Mouse (Mus musculus): ENCODE measurements around the gene Tmem269. TPM values are rescaled to one million over a fixed set of nuclear protein-coding genes. Genes with fewer than 3 reads are reported as not detected.

Gene Tmem269
- polyA plus RNA-seq, 1 experiment from 2014 or later = not detected

- H3K27ac ChIP-seq = peak within 1 kb of the TSS; percentile 87
- H3K4me1 ChIP-seq = peaks cover 16% of the 10 kb centered on the region
- peak within 1 kb of the TSS; percentile 74 for H3K9ac ChIP-seq
- H3K27me3 ChIP-seq = no peaks in the 10 kb centered on the region
- peak within 1 kb of the TSS; percentile 70 for H3K4me2 ChIP-seq
- H3K9me3 ChIP-seq = no peaks in the 10 kb centered on the region
- H3K4me3 ChIP-seq = peak within 1 kb of the TSS; percentile 94
- WGBS = under 1% methylated on average over 71 of the region's 71 CpGs
- peaks cover 26% of the 10 kb centered on the region for H3K36me3 ChIP-seq
- ATAC-seq (ENCODE audit: insufficient number of reproducible peaks, low FRiP score, low TSS enrichment, low read depth) = peak; percentile 97
These were observed 14.6 kb upstream of the Tmem269 start, which contains the start of the genes AU022252 and P3h1 for GRCm38 (mm10) chr4:119232410-119233255. AU022252 (minus strand) TSS chr4:119232712. P3h1 (plus strand) TSS chr4:119232915.

- H3K9ac ChIP-seq = no peak overlapping the region
- H3K27me3 ChIP-seq = no peaks in the 10 kb centered on the region
- no peak overlapping the region for H3K4me2 ChIP-seq
- H3K4me3 ChIP-seq = no peak overlapping the region
- 87% methylated on average over 11 of the region's 11 CpGs for WGBS
- H3K4me1 ChIP-seq = peaks cover 5% of the 10 kb centered on the region
- H3K36me3 ChIP-seq = peaks cover 55% of the 10 kb centered on the region
- no peak for ATAC-seq (ENCODE audit: insufficient number of reproducible peaks, low FRiP score, low TSS enrichment, low read depth)
- no peaks in the 10 kb centered on the region for H3K9me3 ChIP-seq
- no peak overlapping the region for H3K27ac ChIP-seq
These were observed 8.7 kb upstream of the Tmem269 start for GRCm38 (mm10) chr4:119226751-119227150.

GRCm38 (mm10) chr4:119225719-119226118 lies 7.7 kb upstream of the Tmem269 start:
- ATAC-seq (ENCODE audit: insufficient number of reproducible peaks, low FRiP score, low TSS enrichment, low read depth) = no peak
- Histone ChIP-seq H3K4me1 (no peaks in the 10 kb centered on the region), H3K27ac (no peak overlapping the region), H3K9ac (no peak overlapping the region), H3K4me3 (no peak overlapping the region), H3K4me2 (no peak overlapping the region), H3K27me3 (no peaks in the 10 kb centered on the region), H3K9me3 (no peaks in the 10 kb centered on the region), H3K36me3 (peaks cover 55% of the 10 kb centered on the region)
- 87% methylated on average over 9 of the region's 9 CpGs for WGBS

- Histone ChIP-seq H3K36me3 (peaks cover 55% of the 10 kb centered on the region), H3K4me2 (no peak overlapping the region), H3K27me3 (no peaks in the 10 kb centered on the region), H3K4me3 (no peak overlapping the region), H3K9me3 (no peaks in the 10 kb centered on the region), H3K27ac (no peak overlapping the region), H3K9ac (no peak overlapping the region), H3K4me1 (no peaks in the 10 kb centered on the region)
- WGBS = 98% methylated on average over 3 of the region's 3 CpGs
- ATAC-seq (ENCODE audit: insufficient number of reproducible peaks, low FRiP score, low TSS enrichment, low read depth) = no peak
These were observed 6.5 kb upstream of the Tmem269 start for GRCm38 (mm10) chr4:119224534-119224933.

GRCm38 (mm10) chr4:119223696-119224095 lies 5.7 kb upstream of the Tmem269 start:
- WGBS = 78% methylated on average over 1 of the region's 1 CpGs
- Histone ChIP-seq H3K9ac (no peak overlapping the region), H3K4me1 (no peaks in the 10 kb centered on the region), H3K36me3 (peaks cover 55% of the 10 kb centered on the region), H3K4me3 (no peak overlapping the region), H3K4me2 (no peak overlapping the region), H3K27me3 (no peaks in the 10 kb centered on the region), H3K27ac (no peak overlapping the region), H3K9me3 (no peaks in the 10 kb centered on the region)
- no peak for ATAC-seq (ENCODE audit: insufficient number of reproducible peaks, low FRiP score, low TSS enrichment, low read depth)

- 73% methylated on average over 8 of the region's 8 CpGs for WGBS
These were observed 1.4 kb downstream of the Tmem269 start for GRCm38 (mm10) chr4:119216667-119217066.

GRCm38 (mm10) chr4:119204672-119205071 lies 13.3 kb downstream of the Tmem269 start:
- 17% methylated on average over 8 of the region's 8 CpGs for WGBS
- Histone ChIP-seq H3K4me3 (no peak overlapping the region), H3K4me2 (no peak overlapping the region), H3K9ac (no peak overlapping the region), H3K4me1 (no peaks in the 10 kb centered on the region), H3K27me3 (no peaks in the 10 kb centered on the region), H3K27ac (no peak overlapping the region), H3K9me3 (no peaks in the 10 kb centered on the region), H3K36me3 (peaks cover 13% of the 10 kb centered on the region)
- ATAC-seq (ENCODE audit: insufficient number of reproducible peaks, low FRiP score, low TSS enrichment, low read depth) = no peak

More at GRCm38 (mm10) chr4:119216667-119217066, 1.4 kb downstream of the Tmem269 start:
- H3K36me3 ChIP-seq = no peaks in the 10 kb centered on the region
- no peak overlapping the region for H3K9ac ChIP-seq
- no peaks in the 10 kb centered on the region for H3K9me3 ChIP-seq
- 0 out of 2 replicates have a peak, but pooled peaks cover 3% of the 10 kb centered on the region for H3K4me1 ChIP-seq
- no peak for ATAC-seq (ENCODE audit: insufficient number of reproducible peaks, low FRiP score, low TSS enrichment, low read depth)
- H3K27ac ChIP-seq = no peak overlapping the region
- H3K4me2 ChIP-seq = no peak overlapping the region
- no peaks in the 10 kb centered on the region for H3K27me3 ChIP-seq
- H3K4me3 ChIP-seq = no peak overlapping the region

GRCm38 (mm10) chr4:119198105-119198504 lies 19.9 kb downstream of the Tmem269 start:
- H3K27me3 ChIP-seq = no peaks in the 10 kb centered on the region
- H3K4me3 ChIP-seq = no peak overlapping the region
- ATAC-seq (ENCODE audit: insufficient number of reproducible peaks, low FRiP score, low TSS enrichment, low read depth) = no peak
- H3K9me3 ChIP-seq = no peaks in the 10 kb centered on the region
- no peak overlapping the region for H3K9ac ChIP-seq
- peaks cover 25% of the 10 kb centered on the region for H3K4me1 ChIP-seq
- H3K4me2 ChIP-seq = no peak overlapping the region; the same call in 1 of the 2 replicates
- H3K27ac ChIP-seq = no peak overlapping the region
- H3K36me3 ChIP-seq = peaks cover 27% of the 10 kb centered on the region
- WGBS = 77% methylated on average over 6 of the region's 6 CpGs

- H3K4me3 ChIP-seq = peak overlapping the region; percentile 80
- peak overlapping the region; percentile 88 for H3K27ac ChIP-seq
- peaks cover 17% of the 10 kb centered on the region for H3K36me3 ChIP-seq
- peaks cover 25% of the 10 kb centered on the region for H3K4me1 ChIP-seq
- no peaks in the 10 kb centered on the region for H3K9me3 ChIP-seq
- H3K4me2 ChIP-seq = peak overlapping the region; percentile 66
- no peak for ATAC-seq (ENCODE audit: insufficient number of reproducible peaks, low FRiP score, low TSS enrichment, low read depth)
- no peaks in the 10 kb centered on the region for H3K27me3 ChIP-seq
- WGBS = 8% methylated on average over 18 of the region's 18 CpGs
- H3K9ac ChIP-seq = peak overlapping the region; percentile 76
These were observed 22.3 kb downstream of the Tmem269 start for GRCm38 (mm10) chr4:119195582-119196320.

- H3K36me3 ChIP-seq = peaks cover 15% of the 10 kb centered on the region
- peaks cover 25% of the 10 kb centered on the region for H3K4me1 ChIP-seq
- peak within 1 kb of the TSS; percentile 88 for H3K27ac ChIP-seq
- H3K4me3 ChIP-seq = peak within 1 kb of the TSS; percentile 80
- WGBS = under 1% methylated on average over 37 of the region's 47 CpGs
- peak within 1 kb of the TSS; percentile 76 for H3K9ac ChIP-seq
- no peaks in the 10 kb centered on the region for H3K9me3 ChIP-seq
- ATAC-seq (ENCODE audit: insufficient number of reproducible peaks, low FRiP score, low TSS enrichment, low read depth) = peak; percentile 94
- H3K27me3 ChIP-seq = no peaks in the 10 kb centered on the region
- peak within 1 kb of the TSS; percentile 66 for H3K4me2 ChIP-seq
These were observed 23.0 kb downstream of the Tmem269 start, which contains the start of gene Svbp for GRCm38 (mm10) chr4:119194909-119195581. Svbp (plus strand) TSS chr4:119195306.

GRCm38 (mm10) chr4:119192757-119193156 lies 25.3 kb downstream of the Tmem269 start:
- ATAC-seq (ENCODE audit: insufficient number of reproducible peaks, low FRiP score, low TSS enrichment, low read depth) = no peak
- Histone ChIP-seq H3K4me1 (peaks cover 17% of the 10 kb centered on the region), H3K27ac (no peak overlapping the region), H3K9me3 (no peaks in the 10 kb centered on the region), H3K9ac (no peak overlapping the region), H3K36me3 (peaks cover 6% of the 10 kb centered on the region; the same call in 1 of the 2 replicates), H3K27me3 (no peaks in the 10 kb centered on the region), H3K4me3 (no peak overlapping the region), H3K4me2 (no peak overlapping the region)
- WGBS = 86% methylated on average over 4 of the region's 4 CpGs

All from limb, embryonic 15.5 days (tissue).